Mouse (Mus musculus): ENCODE data around the gene Inppl1.

Gene Inppl1

GRCm38 (mm10) chr7:101837154-101837605, 849 bp downstream of the Inppl1 start:
- no peak for DNase-seq

- peak; percentile 79 for DNase-seq
These were observed 1.5 kb downstream of the Inppl1 start for GRCm38 (mm10) chr7:101836271-101837153.

GRCm38 (mm10) chr7:101835457-101836109, 2.4 kb downstream of the Inppl1 start:
- DNase-seq, result no peak

- DNase-seq, result peak; percentile 50
These were observed 3.1 kb downstream of the Inppl1 start for GRCm38 (mm10) chr7:101834903-101835302.

- no peak for DNase-seq
These were observed 4.0 kb downstream of the Inppl1 start for GRCm38 (mm10) chr7:101833916-101834584.

GRCm38 (mm10) chr7:101833352-101833751, 4.7 kb downstream of the Inppl1 start:
- no peak for DNase-seq

GRCm38 (mm10) chr7:101832372-101832771, 5.7 kb downstream of the Inppl1 start:
- no peak for DNase-seq

GRCm38 (mm10) chr7:101831437-101831836, 6.6 kb downstream of the Inppl1 start:
- DNase-seq, result no peak

- DNase-seq, result no peak
These were observed 7.7 kb downstream of the Inppl1 start for GRCm38 (mm10) chr7:101830373-101830772.

- no peak for DNase-seq
These were observed 14.0 kb downstream of the Inppl1 start for GRCm38 (mm10) chr7:101823758-101824630.

- peak; percentile 36 for DNase-seq
These were observed 14.9 kb downstream of the Inppl1 start for GRCm38 (mm10) chr7:101822836-101823757.

GRCm38 (mm10) chr7:101821571-101822501, 16.2 kb downstream of the Inppl1 start:
- peak; percentile 69 for DNase-seq

- peak; percentile 42 for DNase-seq
These were observed 17.6 kb downstream of the Inppl1 start for GRCm38 (mm10) chr7:101820295-101821030.

GRCm38 (mm10) chr7:101817861-101818401, 20.1 kb downstream of the Inppl1 start, which contains the start of gene Phox2a:
TSS of gene Phox2a (plus strand) at chr7:101818313.
- DNase-seq, result peak; percentile 52

GRCm38 (mm10) chr7:101777053-101777452, 61.0 kb downstream of the Inppl1 start:
- DNase-seq, result no peak

GRCm38 (mm10) chr7:101772687-101773086, 65.3 kb downstream of the Inppl1 start:
- peak; percentile 90 for DNase-seq

All from retina, postnatal 1 day (tissue).